Mouse (Mus musculus) erythroid progenitor cell, adult 5-6 weeks (primary cell): ENCODE data around the gene Ccdc136. TPM values are rescaled to one million over a fixed set of nuclear protein-coding genes. Genes with fewer than 3 reads are reported as not detected.
"Not testable (repeated sequence)": the region's sequence is repeated elsewhere in the genome, so short reads cannot be mapped to it uniquely, and the experiment has no call there.

Source experiments
- ATAC-seq: replicated peaks from 2 replicates; pipeline ENCODE4 v1.8.0; 2016; ENCODE audit warnings: moderate number of reproducible peaks, mild to moderate bottlenecking, moderate TSS enrichment, inconsistent platforms; ENCODE audit not compliant: poor library complexity, low FRiP score, severe bottlenecking
- total RNA-seq, 2 experiments: library from RNA; stranded (forward) in 1 of 2; stranded (reverse) in 1 of 2; fragments of 150-400 nt in 1 of 2; fragments of 186-747, 209-891 nt in 1 of 2; gene quantifications; 2 replicates each; pipeline versions ENCODE4 v1.2.3 to v1.2.4; 2015 to 2017; ENCODE audit warnings: low replicate concordance in 2 of 2

Ccdc136 gene
- total RNA-seq (2015; ENCODE audit: low replicate concordance) (not detected in 2 replicates), total RNA-seq (2017; ENCODE audit: low replicate concordance) (not detected in 2 replicates)

DNA sequence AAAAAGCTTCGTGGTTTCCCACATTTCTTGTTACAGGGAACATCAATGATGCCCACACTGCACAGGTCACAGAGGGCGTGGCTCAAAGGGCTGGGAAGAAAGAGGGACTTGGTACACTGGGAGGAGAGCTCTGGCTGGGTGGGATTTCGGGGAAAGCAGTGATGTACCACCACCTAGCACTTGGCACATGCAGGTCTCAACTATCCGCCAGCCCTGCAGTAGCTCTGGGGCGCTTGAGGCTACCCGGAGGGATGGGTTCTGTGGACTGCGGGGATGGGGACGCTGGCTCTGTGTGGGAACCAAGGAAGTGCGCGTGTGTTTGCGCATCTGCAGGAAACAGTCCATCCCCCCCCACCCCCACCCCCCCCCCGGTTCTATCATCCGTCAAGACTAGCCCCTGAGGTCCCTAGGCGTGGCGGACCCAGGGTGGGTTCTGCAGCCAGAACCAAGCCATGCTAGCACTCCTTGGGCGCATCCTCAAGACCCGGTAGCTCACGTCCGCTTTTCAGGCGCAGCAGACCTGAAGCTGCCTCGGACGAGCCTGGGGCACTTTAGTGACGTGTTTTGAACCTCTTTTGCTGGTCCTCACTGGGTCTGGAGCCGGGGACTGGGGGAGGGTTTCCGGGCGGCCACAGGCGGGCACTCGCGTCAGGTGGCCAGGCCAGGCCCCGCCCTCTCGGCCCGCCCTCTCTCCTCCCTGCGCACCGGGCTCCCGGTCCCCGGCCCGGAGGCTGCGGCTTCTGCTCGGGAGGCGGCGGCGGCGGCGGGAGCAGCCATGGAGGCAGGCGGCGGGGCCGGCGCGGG lies at the start of gene Ccdc136:
Gene Ccdc136 (plus strand): TSS at position 400 of the 804 bp plus-strand sequence.
- peak; percentile 42; the same call in 1 of the 2 replicates for ATAC-seq

DNA sequence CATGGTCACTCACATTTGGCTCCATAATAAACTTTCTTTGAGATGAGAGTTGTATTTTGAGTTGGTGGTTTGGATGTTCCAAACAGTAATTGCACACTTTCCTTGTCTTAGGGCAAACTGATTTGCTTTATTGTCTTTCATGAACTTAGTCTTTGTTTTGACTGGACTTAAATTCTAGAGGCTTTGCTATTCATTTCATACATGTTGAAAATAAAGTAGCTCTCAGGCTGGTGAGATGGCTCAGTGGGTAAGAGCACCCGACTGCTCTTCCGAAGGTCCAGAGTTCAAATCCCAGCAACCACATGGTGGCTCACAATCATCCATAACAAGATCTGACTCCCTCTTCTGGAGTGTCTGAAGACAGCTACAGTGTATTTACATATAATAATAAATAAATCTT lies 49.6 kb upstream of the Ccdc136 start:
- ATAC-seq = not testable (repeated sequence)

DNA sequence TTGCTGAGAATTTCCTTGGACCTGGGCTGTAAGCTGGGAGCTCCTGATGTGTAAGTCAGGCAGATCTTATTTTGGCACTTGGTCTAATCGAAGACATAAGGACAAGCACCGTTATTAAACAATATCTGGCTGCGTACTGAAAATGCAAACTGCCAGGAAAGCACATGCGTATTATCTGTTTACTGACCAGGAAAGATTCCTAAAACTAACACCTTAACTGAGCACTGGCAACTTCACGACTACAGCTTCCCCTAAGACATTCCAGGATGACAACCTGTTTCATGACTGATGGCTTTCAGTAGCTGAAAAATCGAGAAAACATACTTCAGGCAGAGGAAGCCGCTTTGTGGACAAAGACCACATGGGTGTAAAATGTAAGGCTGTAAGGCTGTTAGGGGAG lies 48.9 kb upstream of the Ccdc136 start:
- no peak for ATAC-seq

DNA sequence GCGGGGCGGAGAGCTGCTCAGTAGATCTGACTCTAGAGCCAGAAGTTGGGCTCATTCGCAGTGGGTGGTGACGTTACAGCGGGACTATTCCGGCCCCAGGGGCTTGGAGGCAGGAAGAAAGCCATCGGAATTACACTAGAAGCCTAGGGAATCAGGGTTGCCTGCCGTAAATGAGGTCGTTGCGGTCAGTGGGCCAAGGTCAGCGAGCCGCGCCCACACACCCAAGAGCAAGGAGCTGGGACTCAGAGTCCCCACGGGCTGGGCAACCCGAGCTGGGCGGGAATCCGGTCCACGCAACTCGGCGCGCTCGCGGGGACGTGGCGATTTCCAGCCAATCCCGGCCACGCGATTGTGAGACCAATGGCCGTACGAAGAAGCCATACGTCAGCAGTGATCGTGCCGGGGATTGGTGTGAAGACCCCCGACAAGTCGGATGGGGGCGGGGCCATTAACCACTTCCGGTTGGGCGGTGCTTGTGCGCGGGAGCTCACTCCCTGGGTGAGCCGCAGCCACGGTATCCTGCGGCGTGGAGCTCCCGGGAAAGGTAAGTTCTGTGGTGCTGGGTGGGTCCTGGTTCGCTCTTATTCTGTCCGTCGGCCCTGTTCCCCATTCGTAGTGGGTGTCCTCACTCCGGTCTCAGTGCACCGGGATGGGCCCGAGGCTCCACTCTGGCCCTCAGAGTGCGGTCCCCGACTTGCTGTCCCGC lies 48.3 kb upstream of the Ccdc136 start, which contains the start of gene Calu:
Gene Calu (plus strand): TSS at position 405 of the 706 bp plus-strand sequence.
- ATAC-seq = peak; percentile 98

DNA sequence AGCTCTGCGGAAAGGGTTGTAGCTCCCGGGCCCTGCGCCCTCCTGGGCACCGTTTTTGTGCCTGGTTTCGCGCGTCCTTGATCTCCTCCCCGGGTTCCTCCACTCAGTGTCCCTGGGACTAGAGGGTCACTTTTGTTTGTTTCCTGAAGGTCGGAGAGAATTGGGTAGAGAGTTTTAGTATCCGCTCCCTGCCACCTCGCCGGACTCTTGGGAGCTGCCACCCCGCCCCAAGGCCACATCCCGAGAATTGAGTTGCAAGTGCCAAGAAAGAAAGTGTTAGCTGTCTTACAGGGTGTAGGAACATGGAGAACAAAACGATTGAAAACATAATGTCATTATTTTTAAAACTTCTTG lies 47.8 kb upstream of the Ccdc136 start:
- peak; percentile 30 for ATAC-seq

DNA sequence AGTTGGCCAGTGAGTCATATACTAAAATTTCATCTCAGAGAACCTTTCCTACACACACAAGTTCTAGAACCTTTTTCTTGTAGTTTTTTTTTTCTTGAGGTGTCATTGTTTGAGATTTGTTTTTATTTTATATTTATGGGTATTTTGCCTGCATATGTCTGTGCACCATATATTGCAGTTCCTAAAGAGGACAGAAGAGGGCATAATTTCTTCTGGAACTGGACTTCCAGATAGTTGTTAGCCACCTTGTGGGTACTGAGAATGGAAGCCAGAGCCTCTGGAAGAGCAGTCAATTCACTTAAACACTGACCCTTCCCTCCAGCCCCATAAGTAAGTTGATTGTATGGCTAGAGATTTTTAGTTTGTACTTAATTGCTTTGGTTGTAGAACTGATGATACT lies 44.5 kb upstream of the Ccdc136 start:
- ATAC-seq = no peak

DNA sequence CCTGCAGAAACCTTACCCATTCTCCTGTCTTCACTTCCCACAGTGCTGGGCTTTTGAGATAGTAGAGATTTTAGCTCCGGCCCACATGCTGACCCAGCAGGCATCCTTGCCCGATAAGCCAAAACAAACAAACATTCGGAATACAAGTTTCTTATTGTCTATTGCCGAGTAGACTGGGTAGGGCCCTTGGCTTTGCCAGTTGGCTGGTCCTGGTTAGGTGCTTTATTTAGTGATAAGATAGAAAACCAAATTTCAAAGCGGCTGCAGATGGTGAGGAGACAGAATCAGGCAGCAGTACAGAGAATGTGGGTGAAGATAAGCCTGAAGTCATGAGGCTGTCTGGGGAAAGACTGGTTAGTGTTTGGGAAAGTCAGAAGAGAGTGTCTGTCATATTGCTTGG lies 43.3 kb upstream of the Ccdc136 start:
- ATAC-seq = no peak

DNA sequence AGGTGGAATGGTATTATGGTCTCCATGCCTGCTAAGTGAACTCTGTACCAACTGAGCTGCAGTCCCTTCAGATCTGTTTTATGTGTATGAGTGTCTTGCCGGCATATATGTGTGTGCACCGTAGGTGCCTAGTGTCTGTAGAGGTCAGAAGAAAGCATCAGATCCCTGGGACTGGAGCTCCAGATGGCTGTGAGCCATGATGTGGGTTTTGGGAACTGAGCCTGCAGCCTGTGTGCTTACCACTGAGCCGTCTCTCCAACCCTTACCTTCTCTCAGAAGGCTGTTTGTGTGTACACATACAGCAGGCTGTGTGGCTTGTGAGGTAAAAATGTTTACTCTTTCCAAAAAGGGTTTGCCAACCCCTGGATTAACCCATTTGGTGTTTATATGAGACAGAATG lies 36.7 kb upstream of the Ccdc136 start:
- no peak for ATAC-seq

DNA sequence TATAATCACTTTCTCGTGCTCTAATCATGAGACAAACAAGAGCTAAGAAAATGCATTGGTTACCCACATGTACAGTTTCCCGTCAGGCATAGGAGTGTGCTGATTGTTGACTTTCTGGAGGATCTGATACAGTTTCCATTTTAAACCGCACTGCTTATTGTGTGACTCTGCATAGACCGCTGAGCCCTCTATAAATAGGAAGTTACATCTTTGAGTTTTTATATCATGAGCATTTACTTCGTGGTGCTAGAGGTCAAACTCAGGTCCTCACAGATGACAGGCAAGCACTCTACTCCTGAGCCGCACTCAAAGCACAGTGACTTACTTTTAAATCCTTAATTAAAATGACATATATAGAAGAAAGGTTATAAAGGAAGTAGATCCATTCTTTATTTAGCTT lies 35.9 kb upstream of the Ccdc136 start:
- ATAC-seq = no peak

DNA sequence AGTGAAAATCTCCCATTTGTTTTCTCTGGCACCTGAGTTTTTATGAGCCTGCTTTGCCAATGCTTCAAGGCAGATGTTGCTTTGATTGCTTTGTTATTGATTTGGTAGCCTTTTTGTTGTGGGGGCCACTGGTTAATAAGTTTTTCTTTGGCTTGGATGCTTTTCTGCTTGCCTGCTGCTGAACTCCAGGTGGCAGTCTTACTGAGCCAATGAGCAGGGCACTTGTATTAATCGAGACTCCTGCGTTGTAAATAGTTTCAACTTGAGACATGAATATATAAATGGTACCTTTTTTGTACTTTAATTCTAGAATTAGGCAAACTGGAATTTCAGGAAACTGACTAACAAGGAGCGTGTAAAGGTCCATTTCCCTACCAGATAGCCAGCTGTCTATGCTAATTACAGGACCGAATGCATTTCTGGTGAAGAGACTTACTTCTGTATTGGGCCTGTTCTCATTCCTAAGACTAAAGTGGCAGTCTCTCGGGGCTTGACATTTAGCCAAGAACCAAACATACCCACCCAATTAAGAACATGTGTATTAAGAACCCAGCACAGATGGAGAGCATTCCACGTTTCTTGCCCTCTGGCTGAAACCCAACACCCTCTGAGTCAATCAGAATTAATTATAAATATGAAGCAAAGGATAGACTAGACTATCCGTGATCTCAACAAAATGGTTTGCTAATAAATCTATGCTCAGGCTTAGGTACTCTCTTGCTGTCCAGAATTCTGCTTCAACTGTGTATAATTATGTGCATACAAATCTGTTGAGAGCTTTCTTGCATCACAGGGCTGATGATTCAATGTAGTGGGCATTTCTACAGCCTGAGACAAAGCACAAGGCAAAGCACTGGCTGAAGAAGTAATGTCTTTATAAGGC lies 33.6 kb upstream of the Ccdc136 start:
- ATAC-seq = no peak

DNA sequence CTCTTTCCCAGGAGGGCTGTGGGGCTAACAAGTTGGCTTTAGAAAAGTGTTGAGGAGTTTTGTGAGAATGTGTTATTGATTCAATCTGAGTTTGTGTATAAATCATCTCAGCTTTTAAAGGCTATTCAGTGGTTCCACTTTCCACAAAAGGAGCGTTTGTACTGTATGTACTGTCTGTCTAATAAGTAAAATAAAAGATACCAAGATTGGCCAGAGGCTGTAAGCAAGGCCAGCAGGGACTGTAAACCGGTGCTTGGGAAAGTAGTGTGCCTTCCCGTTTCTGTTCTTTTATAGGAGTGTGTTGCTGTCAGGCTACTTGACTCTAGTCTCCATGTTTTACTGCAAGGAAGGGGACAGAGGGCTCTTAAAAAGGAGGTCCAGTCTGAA lies 33.0 kb upstream of the Ccdc136 start:
- no peak for ATAC-seq

DNA sequence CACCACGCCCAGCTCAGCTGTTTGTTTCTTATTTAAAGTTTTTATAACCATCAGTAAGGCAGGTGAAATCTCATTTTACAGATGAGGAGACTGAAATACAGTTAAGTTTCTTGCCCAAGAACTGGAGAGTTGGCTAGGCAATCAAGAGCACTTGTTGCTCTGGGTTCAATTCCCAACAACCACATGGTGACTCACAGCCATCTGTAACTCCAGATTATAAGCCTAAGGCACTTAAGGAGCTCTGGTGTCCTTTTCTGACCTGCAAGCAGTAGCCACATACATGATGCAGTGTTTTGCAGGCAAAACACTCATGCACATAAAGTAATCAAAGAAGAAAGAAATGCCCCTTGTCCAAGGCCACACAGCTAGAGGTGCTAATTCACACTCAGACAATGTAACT lies 30.8 kb upstream of the Ccdc136 start:
- ATAC-seq = no peak

DNA sequence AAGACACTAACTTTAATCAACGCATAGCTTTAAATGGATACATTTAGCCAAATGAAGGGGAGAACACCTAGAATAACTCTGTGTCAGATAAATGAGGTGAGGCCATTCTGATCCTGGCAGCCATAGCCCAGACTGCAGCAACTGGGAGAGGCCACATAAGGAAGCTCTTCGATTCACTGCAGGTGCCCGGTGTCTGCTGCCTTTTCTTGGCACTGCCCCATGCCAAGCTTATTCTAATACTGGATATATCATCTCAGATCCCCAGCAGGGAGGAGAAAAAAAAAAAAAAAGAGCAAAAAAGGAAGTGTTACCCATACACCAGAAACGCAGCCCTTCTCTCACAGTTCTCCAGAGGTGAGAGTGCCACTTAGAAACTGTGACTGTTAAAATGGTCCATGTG lies 18.7 kb upstream of the Ccdc136 start:
- ATAC-seq = no peak

DNA sequence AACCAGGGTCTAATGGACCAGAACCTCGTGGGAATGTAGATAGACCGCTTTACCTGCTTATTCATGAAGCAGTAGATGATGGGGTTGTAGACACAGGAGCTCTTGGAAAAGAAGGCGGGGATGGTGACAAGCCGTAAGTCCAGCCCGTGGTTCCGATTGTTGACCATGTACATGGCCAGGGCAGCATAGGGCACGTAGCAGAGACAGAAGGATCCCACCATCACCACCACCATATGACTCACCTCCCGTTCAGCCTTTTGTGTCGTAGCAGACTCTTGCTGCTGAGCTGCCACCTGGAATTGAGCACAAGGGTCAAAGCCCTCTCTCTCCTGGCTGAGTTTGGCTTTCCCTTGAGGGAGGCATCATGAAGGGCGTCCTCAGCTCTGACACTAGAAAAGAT lies 17.4 kb upstream of the Ccdc136 start:
- no peak for ATAC-seq

DNA sequence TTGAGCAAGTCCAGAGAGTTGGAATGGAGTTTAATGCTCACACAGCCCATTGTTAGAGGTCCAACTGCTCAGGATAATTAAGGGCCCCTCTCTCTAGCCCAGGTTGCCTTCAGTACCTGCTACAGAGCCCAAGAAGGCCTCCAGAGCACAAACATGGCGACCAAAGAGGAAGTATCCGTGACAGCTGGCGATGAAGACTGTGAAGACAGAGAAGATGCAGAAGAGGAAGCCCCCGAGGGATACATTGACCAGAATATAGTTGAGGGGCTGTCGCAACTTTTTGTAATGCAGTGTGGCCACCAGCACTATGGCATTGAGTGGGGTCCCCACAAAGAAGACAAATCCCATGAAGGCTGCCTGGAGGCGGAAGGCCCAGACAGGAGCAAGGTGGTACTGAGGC lies 16.2 kb upstream of the Ccdc136 start:
- no peak for ATAC-seq

DNA sequence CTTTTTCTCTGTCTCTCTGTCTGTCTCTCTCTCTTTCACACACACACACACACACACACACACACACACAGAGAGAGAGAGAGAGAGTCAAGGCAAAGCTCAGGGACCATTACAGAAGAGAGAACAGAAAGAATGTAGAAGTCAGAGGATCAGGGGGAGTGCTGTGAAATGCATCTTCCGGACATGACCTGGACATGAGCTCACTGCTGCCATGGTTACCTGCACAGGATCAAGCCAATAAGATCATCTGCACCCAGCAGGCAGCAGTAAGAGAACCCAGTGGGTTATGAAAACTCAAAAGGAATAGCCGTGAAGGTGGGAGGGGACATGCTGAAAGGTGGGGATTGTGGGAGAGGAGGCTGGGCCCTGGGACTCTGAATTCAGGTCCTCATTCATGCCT lies 13.7 kb upstream of the Ccdc136 start:
- ATAC-seq = no peak

DNA sequence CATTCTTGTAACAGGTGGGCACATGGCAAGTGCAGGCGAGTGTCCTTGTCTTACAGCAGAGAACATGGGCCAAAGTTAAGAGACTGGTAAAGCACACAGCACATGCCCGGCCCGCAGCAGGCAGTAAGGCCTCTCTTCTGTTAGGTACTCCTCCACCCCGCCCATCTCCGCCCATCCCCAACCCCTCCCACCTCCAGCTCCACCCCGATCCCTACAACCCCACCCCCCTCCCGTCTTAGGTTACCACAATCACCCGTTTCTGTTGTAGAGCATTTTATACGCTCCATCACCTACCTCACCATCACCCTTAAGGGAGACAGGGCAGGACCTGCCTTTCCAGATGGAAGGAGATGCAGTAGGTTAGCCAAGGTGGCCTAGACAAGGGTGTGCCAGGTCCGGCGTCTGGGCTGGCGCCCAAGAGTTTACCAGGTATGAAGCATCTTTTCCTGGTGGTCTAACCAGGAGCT lies 8.0 kb upstream of the Ccdc136 start, which contains the start of gene Opn1sw:
Gene Opn1sw (minus strand): TSS at position 417 of the 467 bp plus-strand sequence.
- peak; percentile 61 for ATAC-seq

DNA sequence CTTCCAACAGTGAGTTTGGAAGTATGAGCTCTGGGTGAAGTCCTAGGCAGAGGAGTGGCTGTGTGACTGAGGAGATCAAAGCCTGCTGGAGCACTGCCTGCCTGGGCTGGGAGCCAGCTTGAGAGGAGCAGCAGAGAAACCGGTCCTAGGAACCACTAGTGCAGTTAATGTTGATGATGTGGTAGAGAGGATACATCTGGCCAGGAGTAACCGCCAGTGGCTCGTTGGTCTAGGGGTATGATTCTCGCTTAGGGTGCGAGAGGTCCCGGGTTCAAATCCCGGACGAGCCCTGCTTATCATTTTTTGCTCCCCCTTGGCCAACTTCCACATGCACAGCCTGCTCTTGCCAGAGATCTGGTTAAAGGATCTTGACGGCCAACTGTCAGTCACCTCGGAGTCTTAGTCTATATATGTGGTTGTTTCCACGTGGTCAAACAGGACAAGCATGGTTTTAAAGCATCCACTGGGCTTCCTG lies 7.5 kb upstream of the Ccdc136 start:
- peak; percentile 57 for ATAC-seq

DNA sequence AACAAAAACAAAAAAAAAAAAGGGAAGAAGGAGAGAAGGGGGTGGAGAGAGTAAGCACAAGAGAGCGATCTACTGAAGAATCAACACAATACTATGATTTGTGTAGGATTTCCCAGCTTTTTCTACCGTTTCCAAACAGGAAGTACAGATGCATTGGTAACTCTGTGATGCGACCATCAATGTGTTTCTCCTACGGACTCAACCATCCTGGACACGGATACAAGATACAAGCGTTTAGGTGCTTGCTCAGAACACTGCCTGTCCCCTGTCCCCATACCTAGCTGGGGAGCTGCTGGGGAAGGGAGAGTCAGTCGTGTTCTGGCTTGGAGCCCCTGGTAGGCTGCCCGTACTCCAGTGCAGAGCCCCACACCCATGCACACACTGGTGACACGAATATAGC lies 6.7 kb upstream of the Ccdc136 start:
- no peak for ATAC-seq

DNA sequence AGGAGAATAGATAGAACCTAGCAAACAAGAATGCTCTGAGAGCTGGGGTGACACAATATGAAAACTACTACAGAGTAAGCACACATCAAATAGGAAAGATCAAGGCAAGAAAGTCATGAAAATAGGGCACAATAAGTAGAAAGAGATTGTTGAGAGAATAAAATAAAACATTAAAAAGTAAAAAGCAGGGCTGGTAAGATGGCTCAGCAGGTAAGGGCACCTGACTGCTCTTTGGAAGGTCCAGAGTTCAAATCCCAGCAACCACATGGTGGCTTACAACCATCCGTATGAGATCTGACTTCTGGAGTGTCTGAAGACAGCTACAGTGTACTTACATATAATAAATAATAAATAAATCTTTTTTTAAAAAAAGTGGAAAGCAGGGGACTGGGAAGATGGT lies 5.6 kb upstream of the Ccdc136 start:
- not testable (repeated sequence) for ATAC-seq
